Mouse (Mus musculus) liver, embryonic 14.5 days (tissue): ENCODE data around the gene Cbx8. TPM values are rescaled to one million over a fixed set of nuclear protein-coding genes. Genes with fewer than 3 reads are reported as not detected.

Experiments
- ATAC-seq: fragments of 200-750 bp; cut with Nextera tagmentation; 2 replicates; pipeline ENCODE4 v1.8.0; 2017; ENCODE audit warnings: moderate number of reproducible peaks, mild to moderate bottlenecking, moderate library complexity; ENCODE audit not compliant: insufficient read depth
- DNase-seq, 3 experiments: peaks; one replicate each; pipeline ENCODE4 v3.0.0-alpha.2; 2012 to 2013; ENCODE audit warnings: low read depth in 3 of 3, low spot score in 3 of 3
- H3K27ac ChIP-seq: fragments of 300-500 bp; sonication (generic); 2 replicates; pipeline ENCODE4 v1.5.1; 2014; ENCODE audit warnings: moderate library complexity, mild to moderate bottlenecking, control low read depth, inconsistent platforms
- H3K27me3 ChIP-seq: fragments of 300-500 bp; sonication (generic); 2 replicates; pipeline ENCODE4 v1.6.1; 2014; ENCODE audit warnings: mild to moderate bottlenecking, low read length, moderate library complexity; ENCODE audit not compliant: control insufficient read depth, insufficient read depth
- H3K36me3 ChIP-seq: fragments of 300-500 bp; sonication (generic); replicated peaks from 2 replicates; pipeline ENCODE4 v1.6.1; 2014; ENCODE audit warnings: low read depth; ENCODE audit not compliant: control insufficient read depth, insufficient read depth
- H3K4me1 ChIP-seq, 2 experiments: fragments of 200-500 bp in 1 of 2; fragments of 300-500 bp in 1 of 2; sonication (generic) in 1 of 2; replicated peaks; 2 replicates each; pipeline ENCODE4 v1.6.1; 2012 to 2014; ENCODE audit warnings: antibody characterized with exemption in 1 of 2, inconsistent platforms in 1 of 2, low read length in 1 of 2; ENCODE audit not compliant: control insufficient read depth in 2 of 2, insufficient read depth in 2 of 2
- H3K4me2 ChIP-seq: fragments of 300-500 bp; sonication (generic); 2 replicates; pipeline ENCODE4 v1.6.1; 2014; ENCODE audit warnings: low read depth, mild to moderate bottlenecking, control low read depth, moderate library complexity
- H3K4me3 ChIP-seq, 2 experiments: fragments of 200-500 bp in 1 of 2; fragments of 300-500 bp in 1 of 2; sonication (generic) in 1 of 2; 2 replicates each; pipeline ENCODE4 v1.5.1; 2012 to 2014; ENCODE audit warnings: low read depth in 2 of 2, low read length in 2 of 2, mild to moderate bottlenecking in 2 of 2, control low read depth in 1 of 2, inconsistent platforms in 1 of 2, moderate library complexity in 1 of 2; ENCODE audit not compliant: insufficient read depth in 1 of 2
- H3K9ac ChIP-seq: fragments of 300-500 bp; sonication (generic); replicated peaks from 2 replicates; pipeline ENCODE4 v1.6.1; 2014; ENCODE audit warnings: mild to moderate bottlenecking, control low read depth, moderate library complexity
- H3K9me3 ChIP-seq: fragments of 300-500 bp; sonication (generic); 2 replicates; pipeline ENCODE4 v1.6.1; 2016; ENCODE audit warnings: low read length, mixed read lengths; ENCODE audit not compliant: control insufficient read depth
- CTCF ChIP-seq: IDR thresholded peaks from 2 replicates; pipeline ENCODE4 v1.5.1; 2016; ENCODE audit warnings: antibody characterized with exemption, low read depth, control low read depth
- EP300 ChIP-seq: IDR thresholded peaks from 2 replicates; pipeline ENCODE4 v1.6.1; 2016; ENCODE audit warnings: antibody characterized with exemption, low read depth
- WGBS: fragments of 180-500 bp; shearing (Covaris S2); extraction: QIAGEN DNeasy Blood & Tissue Kit; methylation state at CpG from one replicate; pipeline ENCODE4 v1.1.7; 2014; ENCODE audit not compliant: insufficient replicate concordance; 5-methylcytosine and 5-hydroxymethylcytosine counted together
- polyA plus RNA-seq, 2 experiments: library from polyadenylated mRNA; depleted of rRNA in 1 of 2; stranded (reverse) in 1 of 2; unstranded in 1 of 2; fragments of >200 nt; fragmentation: Nextera tagmentation in 1 of 2; extraction: Ambion mirVana in 1 of 2; gene quantifications; 2 replicates each; pipeline versions ENCODE4 v1.2.1 to v1.2.3; 2012 to 2014

Cbx8 gene
- polyA plus RNA-seq, 2 experiments = 0.95 to 1.6 TPM

- no peak overlapping the region for H3K4me2 ChIP-seq
- H3K36me3 ChIP-seq = no peaks in the 10 kb centered on the region
- TF ChIP-seq EP300 (no peak), CTCF (peak; percentile 61)
- H3K4me1 ChIP-seq = no peaks in the 10 kb centered on the region; a peak in 1 of 4 replicates
- H3K27ac ChIP-seq = no peak overlapping the region
- 3% methylated on average over 47 of the region's 47 CpGs for WGBS
- H3K4me3 ChIP-seq = no peak overlapping the region
- peaks cover 100% of the 10 kb centered on the region for H3K27me3 ChIP-seq
- H3K9me3 ChIP-seq = no peaks in the 10 kb centered on the region
- no peak overlapping the region for H3K9ac ChIP-seq
- ATAC-seq (no peak), DNase-seq (no peak)
Measured at GRCm38 (mm10) chr11:119054351-119055345, 13.9 kb upstream of the Cbx8 start.

GRCm38 (mm10) chr11:119053738-119054350 lies 13.1 kb upstream of the Cbx8 start:
- H3K27me3 ChIP-seq = peaks cover 100% of the 10 kb centered on the region
- no peak for DNase-seq
- TF ChIP-seq CTCF (no peak), EP300 (no peak)
- H3K4me1 ChIP-seq = no peaks in the 10 kb centered on the region; a peak in 1 of 4 replicates
- H3K36me3 ChIP-seq = no peaks in the 10 kb centered on the region
- no peak overlapping the region for H3K27ac ChIP-seq
- WGBS = 3% methylated on average over 27 of the region's 35 CpGs
- H3K9ac ChIP-seq = no peak overlapping the region
- no peak overlapping the region for H3K4me3 ChIP-seq
- H3K4me2 ChIP-seq = peak overlapping the region; percentile 8; the same call in 1 of the 2 replicates
- no peaks in the 10 kb centered on the region for H3K9me3 ChIP-seq
- no peak for ATAC-seq

- no peak overlapping the region for H3K27ac ChIP-seq
- DNase-seq = peak; percentile 45 to 53 (median 52)
Measured at GRCm38 (mm10) chr11:119053257-119053670, 12.5 kb upstream of the Cbx8 start.

GRCm38 (mm10) chr11:119052661-119053256 lies 12.0 kb upstream of the Cbx8 start:
- H3K27me3 ChIP-seq = peaks cover 100% of the 10 kb centered on the region
- 0 out of 2 replicates have a peak, but pooled peaks have one; percentile 11 for ATAC-seq

More at GRCm38 (mm10) chr11:119053257-119053670, 12.5 kb upstream of the Cbx8 start:
- H3K9ac ChIP-seq = no peak overlapping the region
- H3K27me3 ChIP-seq = peaks cover 100% of the 10 kb centered on the region
- H3K4me3 ChIP-seq = peak overlapping the region in 1 of 2 experiments; percentile 4; a peak in 1 of 4 replicates
- peak overlapping the region; percentile 41 for H3K4me2 ChIP-seq
- H3K36me3 ChIP-seq = no peaks in the 10 kb centered on the region
- peak; percentile 77 for ATAC-seq
- TF ChIP-seq EP300 (no peak), CTCF (no peak)
- H3K4me1 ChIP-seq = no peaks in the 10 kb centered on the region; a peak in 1 of 4 replicates
- WGBS = under 1% methylated on average over 42 of the region's 42 CpGs
- H3K9me3 ChIP-seq = no peaks in the 10 kb centered on the region

More at GRCm38 (mm10) chr11:119052661-119053256, 12.0 kb upstream of the Cbx8 start:
- no peaks in the 10 kb centered on the region for H3K36me3 ChIP-seq
- H3K4me1 ChIP-seq = no peaks in the 10 kb centered on the region; a peak in 1 of 4 replicates
- TF ChIP-seq EP300 (no peak), CTCF (no peak)
- 6% methylated on average over 13 of the region's 13 CpGs for WGBS
- peak overlapping the region in 1 of 2 experiments; percentile 4; a peak in 1 of 4 replicates for H3K4me3 ChIP-seq
- H3K27ac ChIP-seq = no peak overlapping the region
- peak overlapping the region; percentile 41 for H3K4me2 ChIP-seq
- DNase-seq = no peak
- H3K9ac ChIP-seq = no peak overlapping the region
- H3K9me3 ChIP-seq = no peaks in the 10 kb centered on the region
